Mouse (Mus musculus) kidney, postnatal 14 days (tissue): ENCODE data around the gene Lrfn4.
A peak's percentile ranks its signal among the peaks of the same experiment; 100 is the strongest.
"Not testable (repeated sequence)": the region's sequence is repeated elsewhere in the genome, so short reads cannot be mapped to it uniquely, and the experiment has no call there.

Experiments used
- DNase-seq: peaks from one replicate; pipeline ENCODE4 v3.0.0; 2022; ENCODE audit warnings: mixed read lengths

The Lrfn4 gene

DNA sequence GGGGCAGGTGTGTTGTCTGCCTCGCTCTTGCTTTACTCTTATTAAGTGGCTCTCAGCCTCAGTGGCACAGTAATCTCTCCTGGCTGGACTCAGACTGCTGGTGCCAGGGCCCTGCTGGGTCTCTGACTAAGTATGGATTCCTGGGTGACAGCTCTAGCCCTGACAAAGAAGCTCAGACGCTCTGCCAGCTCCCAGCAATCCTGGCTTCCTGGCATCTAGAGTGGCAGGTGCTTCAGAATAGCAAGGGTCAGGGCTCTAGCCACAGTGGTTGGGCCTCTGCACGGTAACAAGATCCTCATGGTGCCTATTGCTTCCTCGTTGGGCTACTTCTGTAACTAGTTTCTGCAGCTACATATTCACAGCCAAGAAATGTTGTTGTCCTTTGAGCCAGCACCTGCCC is 5.4 kb downstream of the Lrfn4 start:
- no peak for DNase-seq

DNA sequence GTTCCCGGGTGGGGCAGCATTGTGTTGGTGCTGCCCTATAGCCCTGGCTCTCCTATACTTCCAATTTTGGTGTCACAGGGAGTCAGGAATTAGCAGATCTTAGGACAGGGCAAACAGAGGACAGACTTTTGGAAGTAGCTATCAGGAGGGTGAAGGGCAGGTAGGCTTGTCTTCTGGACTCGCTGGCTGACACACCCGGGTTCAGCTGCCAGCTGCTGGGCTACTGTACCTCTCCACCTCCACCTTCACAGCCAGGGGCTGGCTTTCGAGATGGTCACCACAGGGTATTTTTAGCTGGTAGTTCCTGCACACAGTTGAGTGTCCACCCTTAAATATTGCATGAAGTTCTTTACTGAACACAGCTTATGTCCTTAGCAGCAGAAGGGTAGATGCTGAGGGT is 7.0 kb downstream of the Lrfn4 start:
- no peak for DNase-seq

DNA sequence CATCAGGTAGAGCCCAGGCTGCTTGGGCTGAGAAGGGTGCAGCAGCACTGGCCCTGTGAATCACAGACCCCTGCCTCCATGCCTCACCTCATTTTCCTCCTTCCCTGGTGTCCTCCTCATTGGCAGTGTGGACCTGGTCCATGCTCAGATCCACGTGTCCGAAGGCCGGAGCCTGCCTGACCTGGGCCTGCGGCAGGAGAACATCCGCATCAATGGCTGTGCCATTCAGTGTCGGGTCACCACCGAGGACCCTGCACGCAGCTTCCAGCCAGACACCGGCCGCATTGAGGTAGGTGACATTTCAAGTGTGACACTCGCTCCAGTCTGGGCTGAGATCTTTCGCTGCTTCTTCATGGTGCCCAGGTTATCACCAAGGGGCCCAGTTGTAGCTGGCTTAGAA is 8.1 kb downstream of the Lrfn4 start:
- DNase-seq = no peak

DNA sequence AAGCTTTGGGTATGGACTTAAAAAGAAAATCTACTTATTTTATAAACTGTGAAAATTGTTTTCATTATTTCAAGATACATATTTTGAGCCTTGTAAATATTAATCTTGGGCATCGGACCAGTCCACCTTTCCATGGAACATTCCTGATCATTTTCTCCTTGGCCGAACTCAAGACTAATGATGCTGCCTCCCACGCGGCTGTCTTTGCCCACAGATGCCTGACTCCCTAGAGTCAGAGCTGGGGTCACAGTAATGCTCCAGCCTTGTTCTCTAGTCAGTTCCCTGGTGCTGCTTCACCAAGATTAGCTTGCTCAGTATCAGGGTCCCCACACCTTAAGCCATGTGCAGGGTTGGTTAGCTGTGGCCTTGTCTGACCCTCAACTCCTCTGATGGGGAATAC is 9.8 kb downstream of the Lrfn4 start:
- no peak for DNase-seq

DNA sequence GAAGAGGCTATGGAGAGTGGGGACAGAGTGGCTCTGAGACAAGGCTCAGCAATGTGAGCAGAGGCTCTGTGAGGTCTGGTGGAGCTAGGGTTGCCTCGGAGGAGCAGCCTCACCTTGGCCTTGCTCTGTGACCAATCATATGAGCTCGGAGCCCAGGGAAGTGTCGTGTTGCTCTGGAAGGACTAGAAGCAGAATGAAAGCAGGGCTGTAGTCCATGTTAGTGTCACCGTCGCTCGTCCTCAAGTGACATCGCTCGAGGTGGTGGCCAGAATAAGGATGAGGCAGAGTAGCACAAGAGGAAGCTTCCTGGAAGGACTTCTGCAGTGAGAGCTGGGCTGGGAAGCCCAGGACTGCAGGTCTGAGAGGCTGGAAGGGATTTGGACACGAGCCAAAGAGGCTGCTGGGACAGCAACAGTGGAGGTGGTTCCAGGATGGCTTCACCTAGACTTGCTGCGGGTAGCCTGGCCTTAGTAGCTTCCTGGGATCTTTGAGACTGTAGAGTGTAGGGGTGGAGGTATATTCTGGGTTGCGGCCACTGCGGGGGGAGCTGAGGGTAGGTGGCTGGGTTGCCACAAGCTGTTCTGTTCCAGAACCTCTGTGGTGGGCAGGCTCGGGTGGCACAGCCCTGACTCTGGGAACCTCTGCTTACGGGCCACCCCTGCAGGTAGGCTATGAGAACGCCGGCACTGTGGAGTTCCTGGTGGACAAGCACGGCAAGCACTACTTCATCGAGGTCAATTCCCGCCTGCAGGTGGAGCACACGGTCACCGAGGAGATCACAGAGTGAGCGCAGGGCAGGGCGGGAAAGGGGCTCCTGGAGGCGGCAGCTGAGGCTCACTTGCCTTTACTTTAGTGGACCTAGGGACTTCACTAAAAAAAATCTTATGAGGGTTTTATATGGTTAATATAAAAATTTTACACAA is 11.4 kb downstream of the Lrfn4 start:
- peak; percentile 71 for DNase-seq

DNA sequence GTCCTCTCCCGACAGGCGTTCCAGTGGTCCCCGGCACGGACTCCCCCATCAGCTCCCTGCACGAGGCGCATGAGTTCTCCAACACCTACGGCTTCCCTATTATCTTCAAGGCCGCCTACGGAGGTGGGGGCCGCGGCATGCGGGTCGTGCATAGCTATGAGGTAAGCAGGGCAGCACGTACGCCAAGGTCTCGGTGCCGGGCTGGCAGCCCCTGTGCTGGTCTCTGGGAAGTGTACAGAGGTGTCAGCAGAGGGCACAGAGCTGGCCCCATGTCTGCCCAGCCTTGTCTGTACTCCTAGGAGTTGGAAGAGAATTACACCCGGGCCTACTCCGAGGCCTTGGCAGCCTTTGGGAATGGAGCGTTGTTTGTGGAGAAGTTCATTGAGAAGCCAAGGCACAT is 13.0 kb downstream of the Lrfn4 start:
- DNase-seq = no peak

DNA sequence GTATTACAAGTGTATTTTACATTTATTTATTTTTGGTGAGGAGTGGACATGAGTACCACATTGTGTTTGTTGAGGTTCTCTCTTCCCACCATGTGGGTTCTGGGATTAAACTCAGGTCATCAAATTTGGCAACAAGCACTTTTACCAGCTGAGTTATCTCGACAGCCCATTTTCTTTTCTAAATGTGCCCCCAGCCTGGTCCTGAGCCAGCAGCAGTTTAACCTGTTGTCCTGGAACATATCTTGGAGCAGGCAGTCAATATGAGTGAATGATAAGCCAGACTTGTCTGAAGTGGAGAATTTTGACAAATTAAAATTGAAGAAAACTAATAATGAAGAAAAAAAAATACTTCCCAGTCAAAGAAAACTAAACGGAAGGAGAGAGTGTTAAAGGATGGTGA is 19.4 kb downstream of the Lrfn4 start:
- DNase-seq = peak; percentile 39

DNA sequence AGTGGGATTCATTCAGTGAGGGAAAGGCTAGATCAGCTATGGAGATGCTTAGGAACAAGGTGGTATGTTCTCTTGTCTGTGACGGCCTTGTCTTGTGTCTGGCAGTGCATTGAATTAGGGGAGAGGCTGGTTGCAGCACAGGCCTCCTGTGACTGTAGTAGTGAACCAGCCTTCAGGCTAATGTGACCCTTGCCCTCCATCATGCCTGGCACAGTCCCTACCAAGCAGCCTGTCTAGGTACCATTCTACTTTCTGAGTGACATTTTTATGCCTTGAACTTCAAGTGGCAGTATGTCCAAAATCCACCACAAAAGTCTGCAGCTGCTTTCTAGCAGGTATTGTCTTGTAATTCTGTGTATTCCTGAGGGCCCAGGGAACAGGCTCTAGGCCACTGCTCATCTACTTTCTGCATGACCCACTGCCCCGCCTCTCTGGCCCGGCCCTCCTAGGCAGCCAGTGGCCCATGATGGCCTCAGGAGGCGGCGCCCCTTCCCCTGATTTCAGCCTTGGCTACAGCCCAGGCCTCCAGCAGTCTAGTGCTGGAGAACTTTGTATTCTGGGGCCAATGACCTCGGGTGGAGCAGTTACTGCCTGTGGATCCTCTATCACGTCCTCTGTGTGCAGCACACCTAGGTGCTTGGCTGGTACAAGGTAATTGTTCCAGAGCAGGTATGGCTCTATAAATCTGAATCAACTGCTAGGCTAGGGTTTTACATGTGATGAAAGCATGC is 21.5 kb downstream of the Lrfn4 start:
- peak; percentile 88 for DNase-seq

DNA sequence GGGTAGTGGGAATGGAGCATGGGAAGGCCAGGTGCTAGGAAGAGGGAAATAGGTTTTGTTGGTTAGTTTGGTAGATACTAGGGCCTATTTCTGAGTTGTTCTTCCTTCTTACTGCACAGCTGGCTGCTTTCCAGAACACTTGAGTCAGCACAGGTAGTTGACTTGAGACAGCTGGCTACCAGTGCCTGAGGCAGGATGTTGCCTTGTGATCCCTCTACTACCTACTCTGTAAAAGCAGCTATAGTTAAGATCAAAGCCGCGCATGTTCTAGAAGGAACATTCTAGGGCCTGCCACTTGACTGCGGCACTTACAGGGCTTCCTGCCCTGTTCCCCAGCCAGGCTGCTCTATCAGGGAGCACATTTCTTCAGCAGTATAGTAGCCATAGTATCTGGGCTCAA is 25.4 kb downstream of the Lrfn4 start:
- DNase-seq = no peak

DNA sequence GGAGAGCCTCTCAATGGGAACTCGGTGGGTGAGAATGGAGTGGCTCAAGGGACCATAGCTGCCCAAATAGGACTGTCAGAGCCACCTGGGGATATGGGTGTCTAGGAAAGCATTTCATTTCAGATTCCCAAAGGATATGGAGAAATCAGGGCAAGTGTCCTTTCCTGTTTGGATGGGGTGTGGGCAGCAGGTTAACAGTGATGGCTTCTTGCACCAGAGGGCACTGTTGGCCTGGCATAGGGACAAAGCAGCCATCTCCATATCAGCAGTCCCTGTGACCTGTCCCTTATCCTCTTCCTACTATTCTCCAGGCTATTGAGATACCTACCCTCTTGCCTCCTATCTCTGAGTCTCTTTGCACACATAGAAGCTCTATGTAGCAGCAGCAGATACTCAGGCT is 26.4 kb downstream of the Lrfn4 start:
- DNase-seq = no peak

DNA sequence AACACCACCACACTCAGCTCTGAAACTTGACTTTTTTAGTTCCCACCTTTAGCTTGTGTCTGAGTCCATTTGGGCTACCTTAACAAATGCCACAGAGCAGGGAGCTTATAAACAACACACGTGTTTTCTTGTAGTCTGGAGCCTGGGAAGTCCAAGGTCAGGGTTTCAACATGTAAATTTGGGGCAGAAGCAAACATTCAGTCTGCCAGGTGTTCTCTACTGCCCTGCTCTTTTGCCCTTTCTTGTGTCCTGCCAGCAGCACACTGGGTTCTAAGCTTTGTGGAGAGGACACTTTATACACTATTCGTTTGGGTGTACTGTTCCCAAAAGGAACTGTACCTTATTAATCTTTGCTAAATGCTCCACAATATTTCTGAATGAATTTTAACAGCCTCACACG is 27.0 kb downstream of the Lrfn4 start:
- DNase-seq = no peak

DNA sequence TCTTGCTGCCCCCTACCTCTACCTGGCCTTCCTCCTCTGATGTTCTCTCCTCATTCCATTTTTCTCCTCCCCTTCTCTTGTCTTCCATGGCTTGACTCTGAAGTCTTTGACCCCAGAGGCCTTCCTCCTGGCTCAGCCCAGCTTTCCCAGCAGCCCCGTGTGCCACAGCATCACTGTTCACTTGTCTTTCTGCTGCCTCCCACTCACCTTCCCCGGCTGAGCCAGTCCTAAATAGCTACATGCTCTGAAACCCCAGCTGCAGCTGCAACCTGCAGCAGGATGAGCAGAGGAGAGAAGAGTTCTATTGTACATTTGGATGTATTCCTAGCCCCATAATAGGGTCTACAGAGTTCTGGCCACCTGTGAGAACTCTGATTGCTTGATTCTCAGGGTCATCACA is 28.0 kb downstream of the Lrfn4 start:
- no peak for DNase-seq

DNA sequence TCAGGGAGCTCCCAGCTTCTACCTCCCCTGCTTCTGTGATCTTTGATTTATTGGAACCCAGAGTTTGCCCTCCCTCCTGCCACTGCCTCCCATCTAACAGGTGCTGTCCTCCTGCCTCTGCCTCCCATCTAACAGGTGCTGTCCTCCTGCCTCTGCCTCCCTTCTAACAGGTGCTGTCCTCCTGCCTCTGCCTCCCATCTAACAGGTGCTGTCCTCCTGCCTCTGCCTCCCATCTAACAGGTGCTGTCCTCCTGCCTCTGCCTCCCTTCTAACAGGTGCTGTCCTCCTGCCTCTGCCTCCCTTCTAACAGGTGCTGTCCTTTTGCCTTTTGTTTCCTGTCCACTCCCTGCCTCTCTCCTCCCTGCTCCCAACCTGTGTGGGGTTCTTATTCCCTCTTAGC is 28.7 kb downstream of the Lrfn4 start:
- not testable (repeated sequence) for DNase-seq

DNA sequence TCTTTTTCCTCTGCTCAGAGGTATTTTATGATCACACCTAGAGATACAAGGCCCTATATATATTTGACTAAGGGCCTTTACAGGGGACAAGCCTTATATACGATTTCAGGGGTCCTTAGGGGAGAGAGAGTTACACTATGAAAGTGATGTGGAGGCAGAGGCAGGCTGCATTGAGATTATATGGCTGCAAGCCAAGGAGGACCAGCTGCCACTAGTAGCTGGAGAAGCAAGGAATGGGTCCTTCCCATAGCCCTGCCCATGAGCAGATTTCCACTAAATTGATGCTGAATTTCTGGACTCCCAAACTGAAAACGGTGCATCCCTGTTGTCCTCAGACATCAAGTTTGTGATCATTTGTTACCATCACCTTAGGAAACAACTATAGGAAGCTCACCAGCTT is 31.6 kb downstream of the Lrfn4 start:
- no peak for DNase-seq

DNA sequence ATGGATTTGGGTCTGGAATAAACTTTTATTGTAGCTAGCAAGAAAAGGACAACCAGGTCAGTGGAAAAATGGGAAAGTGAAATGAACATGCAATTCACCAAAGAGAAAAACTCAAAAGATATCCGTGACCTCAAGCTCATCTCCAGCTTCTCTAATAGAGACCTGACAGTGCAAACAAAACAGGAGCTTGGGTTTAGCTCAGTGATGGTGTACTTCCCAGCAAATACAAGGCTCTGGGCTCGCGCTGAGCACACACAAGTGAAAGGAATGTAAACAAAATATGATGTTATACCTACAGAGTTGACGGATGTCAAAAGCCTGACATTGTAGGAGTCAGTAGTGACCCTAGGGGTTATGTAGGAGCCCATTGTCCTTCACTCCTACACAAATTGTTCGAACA is 36.2 kb downstream of the Lrfn4 start:
- no peak for DNase-seq

DNA sequence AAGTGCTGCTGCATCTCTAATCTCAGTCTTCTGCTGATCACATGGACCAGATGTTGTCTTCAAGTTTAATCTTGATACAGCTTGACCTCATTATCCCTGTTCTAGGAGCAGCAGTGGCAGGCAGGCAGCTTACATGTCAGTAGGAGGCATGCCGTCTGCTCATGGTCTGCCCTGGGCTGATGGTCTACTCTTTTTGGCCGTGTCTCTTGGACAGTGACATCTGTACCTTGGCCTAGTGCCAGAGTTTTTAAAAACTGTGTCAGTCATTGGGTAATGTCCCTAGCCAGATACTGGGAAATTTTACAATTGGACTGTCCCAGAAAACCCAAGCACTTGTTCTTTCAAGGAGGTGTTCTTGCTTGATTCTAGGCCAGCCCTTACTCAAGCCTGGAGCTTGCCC is 36.7 kb downstream of the Lrfn4 start:
- peak; percentile 64 for DNase-seq

DNA sequence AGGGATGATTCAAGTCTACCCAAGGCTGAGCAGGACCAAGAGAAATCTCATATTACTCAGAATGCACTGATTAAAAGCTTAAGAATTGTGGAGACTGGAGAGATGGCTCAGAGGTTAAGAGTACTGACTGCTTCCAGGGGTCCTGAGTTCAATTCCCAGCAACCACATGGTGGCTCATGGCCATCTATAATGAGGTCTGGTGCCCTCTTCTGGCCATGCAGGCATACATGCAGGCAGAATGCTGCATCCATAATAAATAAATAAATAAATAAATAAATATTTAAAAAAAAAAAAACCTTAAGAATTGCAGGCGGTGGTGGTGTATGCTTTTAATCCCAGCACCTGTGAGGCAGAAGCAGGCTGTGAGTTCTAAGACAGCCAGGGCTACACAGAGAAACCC is 42.2 kb downstream of the Lrfn4 start:
- no peak for DNase-seq

DNA sequence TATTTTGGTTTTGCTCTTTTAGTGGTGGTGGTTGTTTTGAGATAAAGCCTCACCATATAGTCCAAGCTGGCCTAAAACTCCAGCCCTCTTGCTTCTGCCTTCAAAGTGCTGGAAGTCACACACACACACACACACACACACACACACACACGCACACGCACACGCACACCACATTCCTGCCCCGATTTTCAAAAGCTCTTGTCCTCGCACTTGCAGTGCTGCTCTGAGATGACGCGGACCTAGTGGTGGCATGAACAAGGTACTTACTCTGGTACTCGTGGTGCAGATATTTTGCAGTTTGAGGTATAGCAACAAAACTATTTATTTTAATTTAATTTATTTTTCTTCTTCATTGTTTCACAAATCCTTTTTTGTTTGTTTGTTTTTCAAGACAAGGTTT is 43.0 kb downstream of the Lrfn4 start:
- DNase-seq = no peak

DNA sequence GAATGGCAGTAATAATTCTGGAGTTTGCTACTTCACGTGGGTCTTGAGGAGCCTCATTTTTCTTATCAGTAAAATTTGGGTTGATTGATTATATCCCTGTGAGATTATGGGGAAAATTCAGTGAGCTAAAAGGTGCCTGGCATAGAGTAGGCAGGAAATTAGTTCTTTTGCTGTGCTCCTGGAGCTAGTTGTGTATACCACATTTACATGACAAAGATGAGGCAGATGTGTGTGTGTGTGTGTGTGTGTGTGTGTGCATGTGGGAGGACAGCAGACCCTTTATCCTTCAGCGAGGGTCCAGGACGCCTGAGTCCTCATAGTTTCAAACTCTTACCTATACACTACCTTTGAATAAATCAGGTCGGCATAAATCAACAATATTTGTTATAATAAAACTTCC is 43.4 kb downstream of the Lrfn4 start:
- DNase-seq = no peak

DNA sequence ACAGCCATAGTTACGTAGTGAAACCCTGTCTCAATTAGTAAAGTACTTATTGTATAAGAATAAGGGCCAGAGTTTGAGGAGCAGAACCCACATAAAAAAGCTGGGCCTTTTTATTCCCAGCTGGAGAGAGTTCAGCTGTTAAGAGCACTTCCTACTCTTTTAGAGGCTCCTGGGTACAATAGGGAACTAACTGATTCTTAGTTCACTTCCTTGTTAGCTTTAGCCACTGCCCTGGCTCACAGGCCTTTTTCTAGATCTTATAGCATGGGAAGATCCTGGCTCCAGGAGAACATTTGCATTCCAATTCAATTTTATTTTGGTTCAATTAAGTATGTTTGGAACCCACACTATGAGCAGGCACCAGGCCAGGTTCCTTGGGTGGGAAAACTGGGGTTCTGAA is 43.8 kb downstream of the Lrfn4 start:
- DNase-seq = no peak

DNA sequence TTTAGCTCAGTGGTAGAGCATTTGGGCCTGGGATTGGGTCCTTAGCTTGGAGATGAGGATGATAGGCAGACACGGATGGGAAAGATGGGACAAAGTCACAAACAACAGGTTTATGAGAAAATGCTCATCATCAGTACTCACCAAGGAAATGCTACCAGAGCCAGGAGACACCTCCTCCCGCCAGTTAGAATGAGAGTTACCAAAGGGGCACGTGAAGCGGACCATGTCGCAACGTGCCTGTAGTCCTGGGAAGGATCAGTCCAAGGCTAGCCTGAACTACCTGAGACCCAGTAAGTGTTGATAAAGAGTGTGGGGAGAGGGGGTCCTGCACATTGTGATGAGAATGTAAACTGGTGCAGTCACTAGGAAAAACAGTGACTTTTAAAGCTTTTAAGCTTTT is 44.7 kb downstream of the Lrfn4 start:
- DNase-seq = no peak

DNA sequence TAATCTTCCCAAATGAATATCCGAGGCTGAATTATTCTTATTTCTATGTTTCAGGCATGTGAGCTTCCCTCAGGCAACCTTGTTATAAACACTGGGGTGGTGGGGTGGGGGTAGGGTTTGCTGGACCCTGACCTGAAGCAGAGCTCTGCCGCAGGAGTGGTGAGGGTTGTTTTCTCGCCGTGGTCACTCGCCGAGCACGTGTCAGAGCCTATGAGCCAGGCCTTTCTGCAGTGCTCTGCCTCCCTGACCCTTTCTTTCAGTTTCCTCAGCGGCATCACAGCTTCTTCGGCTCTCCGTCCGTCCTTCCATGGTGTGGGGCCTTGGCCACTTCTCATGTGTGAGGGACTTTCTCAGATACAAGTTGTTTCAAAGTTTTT is 45.2 kb downstream of the Lrfn4 start:
- peak; percentile 71 for DNase-seq

DNA sequence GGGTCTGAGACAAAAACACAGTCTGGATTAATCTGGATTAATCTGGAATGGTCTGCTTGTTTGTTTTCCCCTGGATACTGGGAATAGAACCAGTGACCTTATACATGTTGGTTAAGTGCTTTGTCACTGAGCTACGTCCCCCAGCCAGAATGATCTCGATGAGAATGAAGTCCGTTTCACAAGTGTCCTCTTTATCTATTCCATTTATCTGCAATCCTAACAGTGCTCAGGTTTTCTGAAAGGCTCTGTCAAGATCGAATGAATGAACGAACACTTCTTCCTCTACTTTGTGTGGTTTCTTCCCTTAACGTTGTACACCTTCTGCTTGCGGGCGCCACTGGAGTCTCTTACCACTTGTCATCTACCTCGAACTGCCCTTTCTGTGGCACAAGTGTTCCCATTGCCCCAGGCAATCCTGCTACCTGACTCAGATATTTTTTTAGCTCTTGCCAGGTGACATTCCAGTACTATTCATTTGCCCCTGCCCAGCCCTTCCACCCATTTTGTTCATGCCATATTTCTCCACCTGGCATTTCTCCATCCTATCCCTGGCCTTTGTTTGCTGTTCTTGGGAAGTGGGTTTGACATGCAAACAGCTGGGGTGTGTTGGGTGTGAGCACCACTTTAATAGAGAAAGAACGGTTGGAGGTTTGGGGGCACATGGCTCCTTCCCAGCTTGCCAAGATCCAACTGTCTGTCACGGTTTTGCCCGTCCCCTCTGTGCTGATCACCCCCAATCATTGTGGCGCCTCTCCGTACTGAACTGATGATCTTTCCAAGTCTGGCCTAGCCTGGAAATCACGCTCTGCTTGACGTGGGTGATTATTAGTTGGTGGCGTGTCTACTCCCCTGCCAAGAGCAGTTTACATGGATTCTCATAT is 45.9 kb downstream of the Lrfn4 start:
- no peak for DNase-seq
